Mouse (Mus musculus): ENCODE measurements around the gene Ak1. TPM values are rescaled to one million over a fixed set of nuclear protein-coding genes. Genes with fewer than 3 reads are reported as not detected.

Gene Ak1
- 16.6 TPM for polyA plus RNA-seq (2014; fragmentation: Illumina TruSeq; extraction: RNeasy Lipid Tissue Mini Kit (QIAGEN cat#74804); ENCODE audit: low read depth, low replicate concordance)

GRCm38 (mm10) chr2:32621517-32621859 lies at the start of gene Ak1:
TSS of gene Ak1 (plus strand) at chr2:32621758.

DNA sequence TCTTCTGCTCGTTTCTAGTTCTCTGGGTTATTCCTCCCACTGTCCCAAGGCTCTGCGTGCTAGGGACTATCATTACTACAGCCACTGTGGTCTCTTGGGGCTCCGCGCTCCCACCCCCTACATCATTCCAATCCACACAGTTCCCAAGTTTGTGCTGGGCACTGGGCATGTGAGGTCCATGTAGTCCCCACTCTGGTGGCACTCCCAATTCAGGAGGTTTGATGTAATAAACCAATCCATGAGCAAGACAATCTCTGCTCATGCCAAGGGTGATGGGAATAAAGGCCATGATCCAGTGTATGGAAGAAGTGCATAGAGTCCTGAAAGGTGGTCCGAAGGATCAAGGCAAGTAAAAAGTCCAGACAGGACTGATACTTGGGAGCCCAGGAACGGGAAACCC lies 47.1 kb upstream of the Ak1 start, which contains the start of gene Pip5kl1:
Pip5kl1 (plus strand) TSS at position 301 of the 400 bp plus-strand sequence.

GRCm38 (mm10) chr2:32575586-32576160 lies 45.9 kb upstream of the Ak1 start, which contains the start of gene 9430097D07Rik:
TSS of gene 9430097D07Rik (minus strand) at chr2:32575684.

DNA sequence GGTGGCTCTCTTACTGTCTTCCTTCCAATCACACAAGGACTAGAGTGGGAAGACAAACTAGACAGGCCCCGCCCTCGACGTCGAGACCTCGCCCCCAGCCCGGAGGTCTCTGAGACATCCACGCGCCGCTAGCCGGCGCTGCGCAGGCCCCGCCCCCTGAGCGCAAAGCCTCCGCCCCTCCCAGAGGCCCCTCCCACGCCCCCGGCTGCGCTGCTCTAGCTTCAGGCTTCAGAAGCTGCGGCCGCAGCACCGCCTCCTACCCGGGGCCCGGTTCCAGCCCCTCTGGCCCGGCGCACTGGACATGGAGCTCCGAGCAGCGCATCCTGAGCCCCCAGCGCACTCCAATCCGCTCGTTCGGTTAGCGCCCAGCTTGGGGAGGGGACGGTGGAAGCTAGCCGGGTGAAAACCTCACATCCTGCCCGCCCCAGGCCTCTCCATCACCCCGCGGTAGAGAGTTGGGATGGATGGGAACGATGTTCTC lies 34.6 kb upstream of the Ak1 start, which contains the start of gene St6galnac4:
St6galnac4 (plus strand) TSS at position 225 of the 481 bp plus-strand sequence.

GRCm38 (mm10) chr2:32599409-32599808 lies 22.1 kb upstream of the Ak1 start, which contains the start of gene St6galnac6:
TSS of gene St6galnac6 (plus strand) at chr2:32599709.

GRCm38 (mm10) chr2:32646379-32647056 lies 25.0 kb downstream of the Ak1 start, which contains the start of gene Eng:
TSS of gene Eng (plus strand) at chr2:32646595.

Other genes with a start within 250 kb of the Ak1 start
- gene 1110008P14Rik, start 239.8 kb upstream of the Ak1 start, polyA plus RNA-seq (2014; fragmentation: Illumina TruSeq; extraction: RNeasy Lipid Tissue Mini Kit (QIAGEN cat#74804); ENCODE audit: low read depth, low replicate concordance) = 1.8 TPM
- 142 TPM for gene Lcn2, start 233.5 kb upstream of the Ak1 start, polyA plus RNA-seq (2014; fragmentation: Illumina TruSeq; extraction: RNeasy Lipid Tissue Mini Kit (QIAGEN cat#74804); ENCODE audit: low read depth, low replicate concordance)
- 0.81 TPM for gene Ptges2, start 225.9 kb upstream of the Ak1 start, polyA plus RNA-seq (2014; fragmentation: Illumina TruSeq; extraction: RNeasy Lipid Tissue Mini Kit (QIAGEN cat#74804); ENCODE audit: low read depth, low replicate concordance)
- 8.7 TPM for gene Naif1, start 171.3 kb upstream of the Ak1 start, polyA plus RNA-seq (2014; fragmentation: Illumina TruSeq; extraction: RNeasy Lipid Tissue Mini Kit (QIAGEN cat#74804); ENCODE audit: low read depth, low replicate concordance)
- 7.1 TPM for gene Slc25a25, start 170.3 kb upstream of the Ak1 start, polyA plus RNA-seq (2014; fragmentation: Illumina TruSeq; extraction: RNeasy Lipid Tissue Mini Kit (QIAGEN cat#74804); ENCODE audit: low read depth, low replicate concordance)
- 6.6 TPM for gene Fam102a, start 86.4 kb upstream of the Ak1 start, polyA plus RNA-seq (2014; fragmentation: Illumina TruSeq; extraction: RNeasy Lipid Tissue Mini Kit (QIAGEN cat#74804); ENCODE audit: low read depth, low replicate concordance)
- 4.2 TPM for gene Dpm2, start 50.9 kb upstream of the Ak1 start, polyA plus RNA-seq (2014; fragmentation: Illumina TruSeq; extraction: RNeasy Lipid Tissue Mini Kit (QIAGEN cat#74804); ENCODE audit: low read depth, low replicate concordance)
- 0.97 TPM for gene Pip5kl1, start 47.0 kb upstream of the Ak1 start, polyA plus RNA-seq (2014; fragmentation: Illumina TruSeq; extraction: RNeasy Lipid Tissue Mini Kit (QIAGEN cat#74804); ENCODE audit: low read depth, low replicate concordance)
- gene 9430097D07Rik, start 46.1 kb upstream of the Ak1 start, polyA plus RNA-seq (2014; fragmentation: Illumina TruSeq; extraction: RNeasy Lipid Tissue Mini Kit (QIAGEN cat#74804); ENCODE audit: low read depth, low replicate concordance) = 1.1 TPM
- 0.25 TPM for gene St6galnac4, start 34.7 kb upstream of the Ak1 start, polyA plus RNA-seq (2014; fragmentation: Illumina TruSeq; extraction: RNeasy Lipid Tissue Mini Kit (QIAGEN cat#74804); ENCODE audit: low read depth, low replicate concordance)
- 2.9 TPM for gene St6galnac6, start 22.0 kb upstream of the Ak1 start, polyA plus RNA-seq (2014; fragmentation: Illumina TruSeq; extraction: RNeasy Lipid Tissue Mini Kit (QIAGEN cat#74804); ENCODE audit: low read depth, low replicate concordance)
- gene Eng, start 24.8 kb downstream of the Ak1 start, polyA plus RNA-seq (2014; fragmentation: Illumina TruSeq; extraction: RNeasy Lipid Tissue Mini Kit (QIAGEN cat#74804); ENCODE audit: low read depth, low replicate concordance) = 0.27 TPM
- gene Fpgs, start 82.4 kb downstream of the Ak1 start, polyA plus RNA-seq (2014; fragmentation: Illumina TruSeq; extraction: RNeasy Lipid Tissue Mini Kit (QIAGEN cat#74804); ENCODE audit: low read depth, low replicate concordance) = 1.3 TPM
- gene Cdk9, start 91.3 kb downstream of the Ak1 start, polyA plus RNA-seq (2014; fragmentation: Illumina TruSeq; extraction: RNeasy Lipid Tissue Mini Kit (QIAGEN cat#74804); ENCODE audit: low read depth, low replicate concordance) = 35.7 TPM
- gene Sh2d3c, start 99.3 kb downstream of the Ak1 start, polyA plus RNA-seq (2014; fragmentation: Illumina TruSeq; extraction: RNeasy Lipid Tissue Mini Kit (QIAGEN cat#74804); ENCODE audit: low read depth, low replicate concordance) = not detected
- not detected for gene 6330409D20Rik, start 119.3 kb downstream of the Ak1 start, polyA plus RNA-seq (2014; fragmentation: Illumina TruSeq; extraction: RNeasy Lipid Tissue Mini Kit (QIAGEN cat#74804); ENCODE audit: low read depth, low replicate concordance)
- 0.64 TPM for gene Tor2a, start 135.5 kb downstream of the Ak1 start, polyA plus RNA-seq (2014; fragmentation: Illumina TruSeq; extraction: RNeasy Lipid Tissue Mini Kit (QIAGEN cat#74804); ENCODE audit: low read depth, low replicate concordance)
- 21.5 TPM for gene Ttc16, start 153.9 kb downstream of the Ak1 start, polyA plus RNA-seq (2014; fragmentation: Illumina TruSeq; extraction: RNeasy Lipid Tissue Mini Kit (QIAGEN cat#74804); ENCODE audit: low read depth, low replicate concordance)
- gene Ptrh1, start 154.0 kb downstream of the Ak1 start, polyA plus RNA-seq (2014; fragmentation: Illumina TruSeq; extraction: RNeasy Lipid Tissue Mini Kit (QIAGEN cat#74804); ENCODE audit: low read depth, low replicate concordance) = 2.6 TPM
- gene Cfap157, start 162.7 kb downstream of the Ak1 start, polyA plus RNA-seq (2014; fragmentation: Illumina TruSeq; extraction: RNeasy Lipid Tissue Mini Kit (QIAGEN cat#74804); ENCODE audit: low read depth, low replicate concordance) = 11.1 TPM
- 5.9 TPM for gene Stxbp1, start 225.5 kb downstream of the Ak1 start, polyA plus RNA-seq (2014; fragmentation: Illumina TruSeq; extraction: RNeasy Lipid Tissue Mini Kit (QIAGEN cat#74804); ENCODE audit: low read depth, low replicate concordance)

Data from testis, adult 10 weeks (tissue).